Mouse (Mus musculus) CH12.LX (cell line): Measurements from ENCODE around the gene Bean1. TPM values are rescaled to one million over a fixed set of nuclear protein-coding genes. Genes with fewer than 3 reads are reported as not detected.

ENCODE experiments used
- DNase-seq: peaks from one replicate; pipeline ENCODE4 v3.0.0-alpha.2; 2013; ENCODE audit errors: extremely low read depth
- H3K27ac ChIP-seq: 2 replicates; pipeline ENCODE4 v1.5.1; 2012; ENCODE audit warnings: low read depth, mild to moderate bottlenecking, control low read depth, moderate library complexity; ENCODE audit not compliant: insufficient read depth
- H3K27me3 ChIP-seq: replicated peaks from 2 replicates; pipeline ENCODE3; 2012; ENCODE audit warnings: inconsistent platforms
- H3K36me3 ChIP-seq, 2 experiments: replicated peaks in 1 of 2; 2 replicates each; pipeline versions ENCODE3 to v1.6.1; 2012; ENCODE audit warnings: inconsistent platforms in 1 of 2, low read length in 1 of 2, mild to moderate bottlenecking in 1 of 2, mixed read lengths in 1 of 2, moderate library complexity in 1 of 2; ENCODE audit not compliant: control insufficient read depth in 1 of 2, insufficient read depth in 1 of 2
- H3K4me1 ChIP-seq, 2 experiments: 2 replicates each; pipeline ENCODE4 v1.6.1; 2012; ENCODE audit warnings: inconsistent platforms in 1 of 2, moderate library complexity in 1 of 2; ENCODE audit not compliant: insufficient read depth in 2 of 2, control insufficient read depth in 1 of 2
- H3K4me2 ChIP-seq: 2 replicates; pipeline ENCODE4 v1.6.1; 2012; ENCODE audit warnings: low read depth, mild to moderate bottlenecking, control low read depth; ENCODE audit not compliant: poor library complexity, insufficient read depth, severe bottlenecking
- H3K4me3 ChIP-seq, 3 experiments: fragments of 150-350 bp in 1 of 3; sonication (generic) in 1 of 3; replicated peaks in 1 of 3; 2 replicates each; pipeline versions ENCODE3 to v1.5.1; 2011 to 2012; ENCODE audit warnings: low read depth in 2 of 3, low read length in 2 of 3, mild to moderate bottlenecking in 2 of 3, moderate library complexity in 2 of 3, control low read depth in 1 of 3, improper control_type of control experiment in 1 of 3, inconsistent platforms in 1 of 3, mixed read lengths in 1 of 3; ENCODE audit not compliant: poor library complexity in 1 of 3
- H3K79me2 ChIP-seq: replicated peaks from 2 replicates; pipeline ENCODE4 v1.6.1; 2012; ENCODE audit warnings: mild to moderate bottlenecking, moderate library complexity; ENCODE audit not compliant: control insufficient read depth, poor library complexity, insufficient read depth, severe bottlenecking; ENCODE audit errors: extremely low read depth
- H3K9ac ChIP-seq: 2 replicates; pipeline ENCODE4 v1.6.1; 2012; ENCODE audit warnings: low read depth, mild to moderate bottlenecking, control low read depth, moderate library complexity; ENCODE audit not compliant: insufficient read depth
- H3K9me3 ChIP-seq: replicated peaks from 2 replicates; pipeline ENCODE3; 2012; ENCODE audit warnings: low read length, inconsistent platforms, mixed read lengths
- E2F4 ChIP-seq: IDR thresholded peaks from 2 replicates; pipeline ENCODE4 v1.6.1; 2011; ENCODE audit warnings: low read depth, low read length, improper control_type of control experiment; ENCODE audit not compliant: insufficient replicate concordance
- HCFC1 ChIP-seq: IDR thresholded peaks from 2 replicates; pipeline ENCODE4 v1.6.1; 2012; ENCODE audit warnings: low read depth, mild to moderate bottlenecking, inconsistent platforms, low read length, improper control_type of control experiment
- IRF4 ChIP-seq: IDR thresholded peaks from 2 replicates; pipeline ENCODE4 v1.6.1; 2014; ENCODE audit warnings: low read depth, mild to moderate bottlenecking, inconsistent platforms, low read length, improper control_type of control experiment
- JUN ChIP-seq: IDR thresholded peaks from 2 replicates; pipeline ENCODE4 v1.6.1; 2011; ENCODE audit warnings: low read depth, mild to moderate bottlenecking, low read length, improper control_type of control experiment, moderate library complexity; ENCODE audit not compliant: insufficient read depth
- KAT2A ChIP-seq: IDR thresholded peaks from 2 replicates; pipeline ENCODE4 v1.6.1; 2012; ENCODE audit warnings: low read length, improper control_type of control experiment, inconsistent platforms; ENCODE audit not compliant: insufficient replicate concordance
- MAFK ChIP-seq: IDR thresholded peaks from 2 replicates; pipeline ENCODE4 v1.6.1; 2011; ENCODE audit warnings: low read length, improper control_type of control experiment; ENCODE audit not compliant: insufficient replicate concordance
- MAZ ChIP-seq: IDR thresholded peaks from 2 replicates; pipeline ENCODE4 v1.6.1; 2012; ENCODE audit warnings: low read depth, mild to moderate bottlenecking, inconsistent platforms, low read length, improper control_type of control experiment, moderate library complexity
- MXI1 ChIP-seq: IDR thresholded peaks from 2 replicates; pipeline ENCODE4 v1.6.1; 2011; ENCODE audit warnings: mild to moderate bottlenecking, low read depth, low read length, improper control_type of control experiment
- MYC ChIP-seq: IDR thresholded peaks from 2 replicates; pipeline ENCODE4 v1.6.1; 2011; ENCODE audit warnings: low read depth, mild to moderate bottlenecking, improper control_type of control experiment, low read length
- NELFE ChIP-seq: IDR thresholded peaks from 2 replicates; pipeline ENCODE4 v1.6.1; 2011; ENCODE audit warnings: low read depth, low read length, improper control_type of control experiment
- NRF1 ChIP-seq: IDR thresholded peaks from 2 replicates; pipeline ENCODE4 v1.6.1; 2014; ENCODE audit warnings: low read depth, mild to moderate bottlenecking, inconsistent platforms, low read length, improper control_type of control experiment, moderate library complexity
- POLR2A ChIP-seq: IDR thresholded peaks from 2 replicates; pipeline ENCODE4 v1.6.1; 2011; ENCODE audit warnings: low read depth, mild to moderate bottlenecking, improper control_type of control experiment, low read length
- POLR2AphosphoS2 ChIP-seq: IDR thresholded peaks from 2 replicates; pipeline ENCODE4 v1.6.1; 2011; ENCODE audit warnings: low read depth, low read length, improper control_type of control experiment
- RCOR1 ChIP-seq: conservative IDR thresholded peaks from 2 replicates; pipeline ENCODE4 v1.6.1; 2012; ENCODE audit warnings: low read depth, mild to moderate bottlenecking, inconsistent platforms, low read length, improper control_type of control experiment
- SIN3A ChIP-seq: IDR thresholded peaks from 2 replicates; pipeline ENCODE4 v1.6.1; 2012; ENCODE audit warnings: low read length, improper control_type of control experiment, inconsistent platforms
- TBP ChIP-seq: conservative IDR thresholded peaks from 2 replicates; pipeline ENCODE4 v1.6.1; 2011; ENCODE audit warnings: low read depth, low read length, improper control_type of control experiment
- TCF12 ChIP-seq: IDR thresholded peaks from 2 replicates; pipeline ENCODE4 v1.6.1; 2014; ENCODE audit warnings: low read depth, mild to moderate bottlenecking, inconsistent platforms, low read length, improper control_type of control experiment
- UBTF ChIP-seq: IDR thresholded peaks from 2 replicates; pipeline ENCODE4 v1.6.1; 2012; ENCODE audit warnings: low read depth, mild to moderate bottlenecking, inconsistent platforms, low read length, improper control_type of control experiment, moderate library complexity
- USF1 ChIP-seq: IDR thresholded peaks from 2 replicates; pipeline ENCODE4 v1.6.1; 2014; ENCODE audit warnings: low read depth, mild to moderate bottlenecking, inconsistent platforms, low read length, improper control_type of control experiment
- ZC3H11A ChIP-seq: IDR thresholded peaks from 2 replicates; pipeline ENCODE4 v1.6.1; 2012; ENCODE audit warnings: low read depth, mild to moderate bottlenecking, inconsistent platforms, low read length, improper control_type of control experiment
- dilution Hi-C: fragments of 300-500 bp; cut with MboI; formaldehyde crosslinking; loops from 2 replicates; pipeline ENCODE4 v1.14.3; 2020; ENCODE audit warnings: low sequenced_read_pairs; ENCODE audit not compliant: extremely low pct_unique_long_range_greater_than_20kb, extremely low pct_ligation_motif_present
- in situ Hi-C: fragments of 300-500 bp; cut with MboI; formaldehyde crosslinking; loops from 3 replicates; pipeline ENCODE4 v1.14.3; 2019; ENCODE audit warnings: low sequenced_read_pairs, low pct_ligation_motif_present, low pct_unique_long_range_greater_than_20kb, mixed read lengths
- polyA plus RNA-seq: library from polyadenylated mRNA; unstranded; fragments of >175 nt; gene quantifications from 2 replicates; pipeline ENCODE4 v1.2.1, GENCODE M21; 2012; ENCODE audit warnings: low read depth; ENCODE audit not compliant: insufficient read length
- total RNA-seq, 2 experiments: library from RNA; depleted of rRNA; stranded (reverse); fragments of 300-350 nt in 1 of 2; fragments of >200 nt in 1 of 2; gene quantifications; 2 replicates each; pipeline ENCODE4 v1.2.3; 2012 to 2014

The Bean1 gene
- total and polyA plus RNA-seq, 3 experiments = not detected

DNA sequence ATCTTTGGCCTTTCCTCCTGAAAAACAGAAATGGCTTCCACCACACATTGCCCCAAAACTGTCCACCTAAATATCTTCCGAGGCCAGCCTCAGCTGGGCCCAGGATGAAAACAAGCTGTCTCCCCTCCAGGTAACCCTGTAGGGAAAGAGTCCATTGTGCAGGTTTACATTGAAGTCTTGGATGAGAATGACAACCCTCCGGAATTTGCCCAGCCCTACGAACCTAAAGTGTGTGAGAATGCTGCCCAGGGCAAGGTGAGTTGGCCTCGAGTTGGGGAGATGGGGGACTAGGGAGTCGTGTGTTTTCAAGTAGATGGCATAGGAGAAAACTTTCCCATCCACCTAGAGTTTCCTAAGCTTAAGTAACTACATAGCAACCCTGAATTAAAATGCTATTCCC lies 32.6 kb upstream of the Bean1 start:
- dilution Hi-C loops = no loop called here
- Histone ChIP-seq H3K9me3 (no peaks in the 10 kb centered on the region), H3K4me2 (no peak overlapping the region), H3K27me3 (no peaks in the 10 kb centered on the region), H3K9ac (no peak overlapping the region), H3K36me3 (peaks cover 0 to 6% of the 10 kb centered on the region in 2 experiments), H3K27ac (no peak overlapping the region)
- no peak for TF ChIP-seq JUN
- TF ChIP-seq SIN3A = no peak
- no peak for TF ChIP-seq MAFK
- TF ChIP-seq, all 38 proteins: peak for 0
- Histone ChIP-seq H3K4me1 (no peaks in the 10 kb centered on the region; a peak in 1 of 4 replicates), H3K4me3 (no peak overlapping the region), H3K79me2 (no peaks in the 10 kb centered on the region)
- DNase-seq = no peak
- in situ Hi-C loops = no loop called here

DNA sequence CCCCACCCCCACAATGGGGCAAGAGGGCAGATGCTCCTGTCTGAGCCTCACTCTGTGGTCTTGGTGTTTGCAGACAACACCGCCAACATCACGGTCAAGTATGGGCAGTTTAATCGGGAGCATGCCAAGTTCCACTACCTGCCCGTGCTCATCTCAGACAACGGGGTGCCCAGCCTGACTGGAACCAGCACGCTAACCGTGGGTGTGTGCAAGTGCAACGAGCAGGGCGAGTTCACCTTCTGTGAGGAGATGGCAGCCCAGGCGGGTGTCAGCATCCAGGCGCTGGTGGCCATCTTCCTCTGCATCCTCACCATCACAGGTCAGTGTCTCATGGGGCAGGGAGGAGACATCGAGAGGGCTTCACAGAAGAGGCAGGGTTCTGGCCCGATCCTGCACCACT lies 29.6 kb upstream of the Bean1 start:
- dilution Hi-C loops (no loop called here), in situ Hi-C loops (loop anchor here (5.0 kb wide), 1 partner anchor 43 kb away; no protein-coding TSS in a partner anchor)
- no peak for DNase-seq
- Histone ChIP-seq H3K27ac (no peak overlapping the region), H3K27me3 (no peaks in the 10 kb centered on the region), H3K9me3 (no peaks in the 10 kb centered on the region), H3K4me3 (no peak overlapping the region), H3K36me3 (peaks cover 0 to 9% of the 10 kb centered on the region in 2 experiments), H3K4me2 (no peak overlapping the region), H3K79me2 (no peaks in the 10 kb centered on the region), H3K9ac (no peak overlapping the region), H3K4me1 (peaks cover 9 to 19% of the 10 kb centered on the region in 2 experiments)
- TF ChIP-seq POLR2A (no peak), NRF1 (no peak), E2F4 (no peak), TBP (no peak), USF1 (no peak), NELFE (no peak), MAZ (no peak), MAFK (no peak), TCF12 (no peak), MYC (no peak), RCOR1 (no peak), KAT2A (no peak), MXI1 (no peak), IRF4 (no peak), ZC3H11A (no peak), HCFC1 (no peak), POLR2AphosphoS2 (no peak), UBTF (no peak)
